Mouse (Mus musculus) neural tube, embryonic 14.5 days (tissue): ENCODE data around the gene Coil. TPM values are rescaled to one million over a fixed set of nuclear protein-coding genes. Genes with fewer than 3 reads are reported as not detected.

Source experiments
- ATAC-seq: fragments of 200-750 bp; cut with Nextera tagmentation; 2 replicates; pipeline ENCODE4 v1.8.0; 2017; ENCODE audit warnings: low read depth, mild to moderate bottlenecking, moderate TSS enrichment, moderate library complexity
- H3K27ac ChIP-seq: fragments of 300-500 bp; sonication (generic); 2 replicates; pipeline ENCODE4 v1.5.1; 2014; ENCODE audit warnings: low read depth, mild to moderate bottlenecking, control low read depth, low read length, moderate library complexity, mixed read lengths
- H3K27me3 ChIP-seq: fragments of 300-500 bp; sonication (generic); 2 replicates; pipeline ENCODE4 v1.6.1; 2014; ENCODE audit warnings: low read length; ENCODE audit not compliant: control insufficient read depth, insufficient read depth
- H3K36me3 ChIP-seq: fragments of 300-500 bp; sonication (generic); 2 replicates; pipeline ENCODE4 v1.6.1; 2014; ENCODE audit warnings: low read length, mixed read lengths; ENCODE audit not compliant: control insufficient read depth, insufficient read depth
- H3K4me1 ChIP-seq: fragments of 300-500 bp; sonication (generic); 2 replicates; pipeline ENCODE4 v1.6.1; 2014; ENCODE audit warnings: low read length; ENCODE audit not compliant: control insufficient read depth, insufficient read depth
- H3K4me2 ChIP-seq: fragments of 300-500 bp; sonication (generic); 2 replicates; pipeline ENCODE4 v1.6.1; 2014; ENCODE audit warnings: mild to moderate bottlenecking, low read depth, low read length, control low read depth
- H3K4me3 ChIP-seq: fragments of 300-500 bp; sonication (generic); 2 replicates; pipeline ENCODE4 v1.5.1; 2014; ENCODE audit warnings: low read depth, low read length, control low read depth, mixed read lengths
- H3K9ac ChIP-seq: fragments of 300-500 bp; sonication (generic); replicated peaks from 2 replicates; pipeline ENCODE4 v1.6.1; 2014; ENCODE audit warnings: low read depth, mild to moderate bottlenecking, control low read depth, low read length, mixed read lengths
- H3K9me3 ChIP-seq: fragments of 300-500 bp; sonication (generic); 2 replicates; pipeline ENCODE4 v1.6.1; 2016; ENCODE audit warnings: low read length; ENCODE audit not compliant: control insufficient read depth
- WGBS: fragments of 180-500 bp; shearing (Covaris S2); extraction: QIAGEN DNeasy Blood & Tissue Kit; methylation state at CpG from one replicate; pipeline ENCODE4 v1.1.7; 2014; 5-methylcytosine and 5-hydroxymethylcytosine counted together
- polyA plus RNA-seq: library from polyadenylated mRNA; unstranded; fragments of >200 nt; fragmentation: Nextera tagmentation; extraction: Ambion mirVana; gene quantifications from 2 replicates; pipeline ENCODE4 v1.2.1, GENCODE M21; 2014

Gene Coil
- polyA plus RNA-seq, 1 experiment from 2014 or later: 17.0 TPM

DNA sequence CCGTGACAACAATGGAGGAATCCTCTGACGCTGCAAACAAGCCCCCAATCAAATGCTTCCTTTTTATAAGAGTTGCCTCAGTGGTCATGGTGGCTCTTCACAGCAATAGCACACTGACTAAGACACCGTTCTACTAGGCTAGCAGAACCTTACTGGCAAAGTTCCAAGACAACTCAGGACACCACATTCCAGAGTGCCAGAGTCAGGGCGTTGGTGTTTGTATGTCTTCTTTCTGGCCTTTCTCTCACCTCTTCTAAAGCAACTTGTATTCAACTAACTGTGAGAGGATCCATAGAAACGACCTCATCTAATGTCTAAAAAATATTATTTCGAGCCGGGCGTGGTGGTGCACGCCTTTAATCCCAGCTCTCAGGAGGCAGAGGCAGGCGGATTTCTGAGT lies 53.4 kb downstream of the Coil start:
- no peak overlapping the region for H3K27ac ChIP-seq
- no peak for ATAC-seq
- H3K36me3 ChIP-seq: no peaks in the 10 kb centered on the region
- H3K9ac ChIP-seq: no peak overlapping the region
- no peak overlapping the region for H3K4me2 ChIP-seq
- WGBS: 75% methylated on average over 10 of the region's 10 CpGs
- no peak overlapping the region for H3K4me3 ChIP-seq
- no peaks in the 10 kb centered on the region for H3K27me3 ChIP-seq
- no peaks in the 10 kb centered on the region for H3K9me3 ChIP-seq
- no peaks in the 10 kb centered on the region for H3K4me1 ChIP-seq

DNA sequence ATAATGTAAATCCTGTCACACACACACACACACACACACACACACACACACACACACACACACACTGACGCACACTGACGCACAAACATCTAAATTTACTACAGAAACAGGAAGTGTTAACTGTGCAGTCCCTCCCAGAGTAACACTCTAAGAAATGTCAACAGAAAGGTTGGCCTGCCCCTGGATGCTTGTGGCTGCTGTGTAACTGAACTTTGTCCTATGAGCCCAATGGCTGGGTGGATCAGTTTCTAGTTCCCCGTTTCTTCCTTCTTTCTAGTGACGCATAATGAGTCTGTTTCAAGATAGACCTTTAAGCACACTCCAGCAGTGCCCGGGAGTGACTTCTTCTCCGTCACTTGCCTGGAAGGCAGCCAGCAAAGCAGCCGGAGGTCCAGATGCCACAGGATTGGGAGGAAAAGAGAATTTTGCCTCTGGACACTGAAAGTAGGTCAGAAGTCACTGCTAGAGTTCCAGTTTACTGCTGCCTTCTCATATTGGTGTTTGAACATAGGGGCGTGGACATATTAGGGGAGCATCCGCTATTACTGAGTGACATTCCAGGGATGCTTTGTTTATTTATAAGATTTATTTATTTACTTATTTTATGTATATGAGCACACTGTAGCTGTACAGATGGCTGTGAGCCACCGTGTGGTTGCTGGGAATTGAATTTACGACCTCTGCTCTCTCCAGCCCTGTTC lies 54.3 kb downstream of the Coil start:
- no peak overlapping the region for H3K4me3 ChIP-seq
- H3K9ac ChIP-seq: no peak overlapping the region
- H3K36me3 ChIP-seq: no peaks in the 10 kb centered on the region
- ATAC-seq: no peak
- H3K27me3 ChIP-seq: no peaks in the 10 kb centered on the region
- no peak overlapping the region for H3K4me2 ChIP-seq
- no peaks in the 10 kb centered on the region for H3K4me1 ChIP-seq
- no peaks in the 10 kb centered on the region for H3K9me3 ChIP-seq
- H3K27ac ChIP-seq: no peak overlapping the region
- WGBS: 45% methylated on average over 11 of the region's 11 CpGs

DNA sequence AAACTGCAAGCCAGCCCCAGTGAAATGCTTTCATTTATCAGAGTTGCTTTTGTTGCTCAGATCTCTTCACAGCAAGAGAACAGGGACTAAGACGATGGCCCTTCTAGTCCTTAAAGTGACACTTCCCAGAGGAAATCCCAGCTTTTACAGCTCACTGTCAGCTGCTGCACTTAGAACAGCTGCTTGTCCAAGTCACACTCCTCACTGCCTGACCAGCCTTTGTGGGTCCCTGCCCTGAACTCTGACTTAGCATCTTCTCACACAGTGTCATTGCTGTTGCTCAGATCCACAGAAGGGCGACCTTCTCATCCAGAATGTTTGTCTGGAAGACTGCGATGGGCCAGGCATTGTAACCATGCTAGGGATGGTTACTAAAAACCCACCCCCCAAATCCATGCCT lies 55.6 kb downstream of the Coil start:
- 76% methylated on average over 3 of the region's 3 CpGs for WGBS
- H3K9ac ChIP-seq: no peak overlapping the region

GRCm38 (mm10) chr11:89026117-89026516 lies 56.1 kb downstream of the Coil start:
- H3K27me3 ChIP-seq: no peaks in the 10 kb centered on the region
- no peak for ATAC-seq
- no peak overlapping the region for H3K27ac ChIP-seq
- no peak overlapping the region for H3K4me3 ChIP-seq
- no peaks in the 10 kb centered on the region for H3K9me3 ChIP-seq
- no peaks in the 10 kb centered on the region for H3K36me3 ChIP-seq
- H3K4me1 ChIP-seq: no peaks in the 10 kb centered on the region
- H3K9ac ChIP-seq: no peak overlapping the region
- WGBS: 96% methylated on average over 3 of the region's 3 CpGs
- H3K4me2 ChIP-seq: no peak overlapping the region

More for the DNA sequence above, 55.6 kb downstream of the Coil start:
- Histone ChIP-seq H3K27me3 (no peaks in the 10 kb centered on the region), H3K4me3 (no peak overlapping the region), H3K36me3 (no peaks in the 10 kb centered on the region), H3K4me2 (no peak overlapping the region), H3K4me1 (no peaks in the 10 kb centered on the region), H3K27ac (no peak overlapping the region), H3K9me3 (no peaks in the 10 kb centered on the region)
- no peak for ATAC-seq

DNA sequence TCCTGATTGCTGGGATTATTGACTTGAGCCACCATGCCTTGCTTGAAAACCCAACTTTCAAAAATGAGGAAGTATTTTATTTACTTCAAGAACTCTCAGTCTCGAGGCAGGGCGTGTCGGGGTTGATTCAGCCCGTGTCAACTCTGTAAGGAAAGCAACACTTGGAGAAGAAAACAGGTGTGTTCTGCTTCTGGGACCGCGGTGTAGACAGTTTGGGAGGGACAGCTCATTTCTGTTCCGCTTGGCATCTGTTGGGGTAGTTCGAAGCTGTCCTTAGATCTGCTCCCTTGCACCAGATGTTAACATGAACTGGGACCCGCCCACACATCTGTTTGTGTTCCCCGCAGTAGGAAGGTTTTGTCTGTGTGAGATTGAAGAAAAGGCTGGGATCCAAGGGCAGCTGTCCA lies 57.9 kb downstream of the Coil start:
- 82% methylated on average over 10 of the region's 10 CpGs for WGBS
- no peak for ATAC-seq

DNA sequence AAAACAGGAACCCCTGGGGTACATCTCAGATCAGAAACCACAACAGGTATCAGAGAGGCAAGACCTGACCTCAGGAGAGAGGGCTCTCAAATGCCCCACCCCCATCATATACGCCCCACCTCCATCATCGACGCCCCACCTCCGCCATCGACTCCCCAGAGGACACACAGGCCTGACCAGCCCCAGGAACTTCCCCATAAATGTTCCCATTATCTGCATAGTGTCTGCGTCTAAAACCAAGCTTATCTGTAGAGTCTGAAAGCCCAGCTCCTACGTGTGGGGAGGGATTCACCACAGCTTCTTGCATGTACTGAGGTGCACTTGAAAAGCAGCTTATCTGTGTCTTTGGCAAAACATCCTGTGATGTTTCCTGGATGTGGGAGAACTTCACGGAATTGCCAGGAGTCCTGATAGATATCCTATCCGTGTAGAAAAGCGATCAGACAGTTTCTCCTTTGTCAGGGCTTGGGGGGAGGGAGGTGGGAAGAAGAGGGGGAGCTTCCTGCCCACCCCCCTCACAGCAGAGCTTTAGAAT lies 58.9 kb downstream of the Coil start:
- Histone ChIP-seq H3K27me3 (no peaks in the 10 kb centered on the region), H3K9ac (no peak overlapping the region), H3K27ac (no peak overlapping the region), H3K4me1 (no peaks in the 10 kb centered on the region), H3K4me2 (no peak overlapping the region), H3K4me3 (no peak overlapping the region), H3K36me3 (no peaks in the 10 kb centered on the region), H3K9me3 (no peaks in the 10 kb centered on the region)
- ATAC-seq: no peak
- WGBS: 60% methylated on average over 10 of the region's 10 CpGs

More for the DNA sequence above, 57.9 kb downstream of the Coil start:
- Histone ChIP-seq H3K4me1 (no peaks in the 10 kb centered on the region), H3K36me3 (no peaks in the 10 kb centered on the region), H3K4me3 (no peak overlapping the region), H3K9ac (no peak overlapping the region), H3K4me2 (no peak overlapping the region), H3K27ac (no peak overlapping the region), H3K9me3 (no peaks in the 10 kb centered on the region), H3K27me3 (no peaks in the 10 kb centered on the region)

- Histone ChIP-seq H3K4me2 (no peak overlapping the region), H3K4me3 (no peak overlapping the region), H3K9me3 (no peaks in the 10 kb centered on the region), H3K27ac (no peak overlapping the region), H3K4me1 (no peaks in the 10 kb centered on the region), H3K36me3 (no peaks in the 10 kb centered on the region), H3K27me3 (no peaks in the 10 kb centered on the region), H3K9ac (no peak overlapping the region)
- ATAC-seq: no peak
- 79% methylated on average over 6 of the region's 6 CpGs for WGBS
These were observed 60.5 kb downstream of the Coil start for GRCm38 (mm10) chr11:89030552-89030951.

- no peaks in the 10 kb centered on the region for H3K9me3 ChIP-seq
- no peak overlapping the region for H3K4me2 ChIP-seq
- no peaks in the 10 kb centered on the region for H3K27me3 ChIP-seq
- H3K9ac ChIP-seq: no peak overlapping the region
- H3K4me3 ChIP-seq: no peak overlapping the region
- H3K4me1 ChIP-seq: no peaks in the 10 kb centered on the region
- no peak overlapping the region for H3K27ac ChIP-seq
- no peak for ATAC-seq
- 67% methylated on average over 1 of the region's 1 CpGs for WGBS
- no peaks in the 10 kb centered on the region for H3K36me3 ChIP-seq
These were observed 61.1 kb downstream of the Coil start for GRCm38 (mm10) chr11:89031189-89031588.

GRCm38 (mm10) chr11:89034592-89034991 lies 64.5 kb downstream of the Coil start:
- Histone ChIP-seq H3K36me3 (peaks cover 9% of the 10 kb centered on the region; the same call in 1 of the 2 replicates), H3K9me3 (no peaks in the 10 kb centered on the region), H3K4me2 (no peak overlapping the region), H3K4me3 (no peak overlapping the region), H3K27ac (no peak overlapping the region), H3K4me1 (no peaks in the 10 kb centered on the region), H3K27me3 (no peaks in the 10 kb centered on the region), H3K9ac (no peak overlapping the region)
- ATAC-seq: no peak
